Mouse (Mus musculus): ENCODE data around the gene Cib1.

- TF ChIP-seq CTCF (IDR thresholded peaks at IDR 0.05; ENCODE audit: extremely low read depth, insufficient read depth, low read length) (no peak), POLR2A (IDR thresholded peaks at IDR 0.05; ENCODE audit: extremely low read depth, insufficient read depth, low read length) (no peak)
Observed at GRCm38 (mm10) chr7:80182139-80182538, 50.5 kb downstream of the Cib1 start.
